Mouse (Mus musculus) liver, adult 2 months (tissue): ENCODE measurements around the gene Vtn. TPM values are rescaled to one million over a fixed set of nuclear protein-coding genes. Genes with fewer than 3 reads are reported as not detected.

ENCODE experiments used
- DNase-seq: peaks from one replicate; pipeline ENCODE4 v3.0.0-alpha.2; 2011; ENCODE audit warnings: low read depth, low spot score; ENCODE audit errors: extremely low read depth
- H3K27ac ChIP-seq: fragments of 200-500 bp; replicated peaks from 2 replicates; pipeline ENCODE4 v1.5.1; 2012; ENCODE audit warnings: low read depth, mild to moderate bottlenecking, control low read depth, inconsistent platforms, low read length; ENCODE audit not compliant: insufficient read depth
- H3K27me3 ChIP-seq: fragments of 200-500 bp; 2 replicates; pipeline ENCODE4 v1.6.1; 2012; ENCODE audit warnings: mild to moderate bottlenecking, moderate library complexity, low read length, inconsistent platforms; ENCODE audit not compliant: control insufficient read depth, insufficient read depth
- H3K36me3 ChIP-seq: fragments of 200-500 bp; 2 replicates; pipeline ENCODE4 v1.6.1; 2012; ENCODE audit warnings: low read length, inconsistent platforms; ENCODE audit not compliant: control insufficient read depth, insufficient read depth
- H3K4me1 ChIP-seq: fragments of 200-500 bp; 2 replicates; pipeline ENCODE4 v1.6.1; 2011; ENCODE audit warnings: low read length; ENCODE audit not compliant: control insufficient read depth, insufficient read depth
- H3K4me3 ChIP-seq: fragments of 200-500 bp; 2 replicates; pipeline ENCODE4 v1.5.1; 2011; ENCODE audit warnings: low read depth, mild to moderate bottlenecking, control low read depth, low read length, moderate library complexity; ENCODE audit not compliant: insufficient read depth
- H3K79me2 ChIP-seq: fragments of 200-500 bp; 2 replicates; pipeline ENCODE4 v1.6.1; 2012; ENCODE audit warnings: inconsistent platforms, mild to moderate bottlenecking, low read length, moderate library complexity; ENCODE audit not compliant: control insufficient read depth, insufficient read depth
- H3K9ac ChIP-seq: fragments of 200-500 bp; 2 replicates; pipeline ENCODE4 v1.6.1; 2012; ENCODE audit warnings: low read depth, mild to moderate bottlenecking, control low read depth, inconsistent platforms, low read length
- CTCF ChIP-seq: fragments of 200-500 bp; IDR thresholded peaks from 2 replicates; pipeline ENCODE4 v1.5.1; 2011; ENCODE audit warnings: low read depth, low read length, control low read depth
- POLR2A ChIP-seq: fragments of 200-500 bp; IDR thresholded peaks from 2 replicates; pipeline ENCODE4 v1.6.1; 2011; ENCODE audit warnings: low read length, control low read depth; ENCODE audit not compliant: insufficient read depth; ENCODE audit errors: extremely low read depth
- WGBS: fragments of 180-500 bp; shearing (Covaris S2); methylation state at CpG from one replicate; pipeline ENCODE4 v1.1.7; 2018; 5-methylcytosine and 5-hydroxymethylcytosine counted together
- polyA plus RNA-seq: library from polyadenylated mRNA; depleted of rRNA; stranded (reverse); fragments of >200 nt; gene quantifications from 2 replicates; pipeline ENCODE4 v1.2.3, GENCODE M21; 2012
- total RNA-seq: library from RNA; depleted of rRNA; stranded (reverse); fragments of >200 nt; gene quantifications from 2 replicates; pipeline ENCODE4 v1.2.3, GENCODE M21; 2014

The Vtn gene
- total and polyA plus RNA-seq, 2 experiments = 2,089 to 3,152 TPM

GRCm38 (mm10) chr11:78488168-78488567 lies 10.7 kb upstream of the Vtn start:
- Histone ChIP-seq H3K9ac (no peak overlapping the region), H3K27ac (no peak overlapping the region), H3K27me3 (peaks cover 5% of the 10 kb centered on the region; the same call in 1 of the 2 replicates), H3K4me1 (peaks cover 5% of the 10 kb centered on the region; the same call in 1 of the 2 replicates), H3K4me3 (no peak overlapping the region), H3K79me2 (no peaks in the 10 kb centered on the region), H3K36me3 (no peaks in the 10 kb centered on the region)
- TF ChIP-seq POLR2A (no peak), CTCF (peak; percentile 93)
- 4% methylated on average over 8 of the region's 8 CpGs for WGBS
- peak; percentile 43 for DNase-seq

GRCm38 (mm10) chr11:78490781-78491241 lies 8.1 kb upstream of the Vtn start:
- Histone ChIP-seq H3K9ac (no peak overlapping the region), H3K4me1 (peaks cover 5% of the 10 kb centered on the region; the same call in 1 of the 2 replicates), H3K36me3 (no peaks in the 10 kb centered on the region), H3K4me3 (peak overlapping the region; percentile 24; the same call in 1 of the 2 replicates), H3K27me3 (peaks cover 3% of the 10 kb centered on the region; the same call in 1 of the 2 replicates), H3K27ac (no peak overlapping the region), H3K79me2 (no peaks in the 10 kb centered on the region)
- 10% methylated on average over 48 of the region's 48 CpGs for WGBS
- peak; percentile 50 for DNase-seq
- TF ChIP-seq POLR2A (no peak), CTCF (peak; percentile 74)

- DNase-seq = no peak
- 12% methylated on average over 6 of the region's 6 CpGs for WGBS
- H3K36me3 ChIP-seq = no peaks in the 10 kb centered on the region
- H3K4me3 ChIP-seq = no peak overlapping the region
- peaks cover 13% of the 10 kb centered on the region; the same call in 1 of the 2 replicates for H3K79me2 ChIP-seq
- TF ChIP-seq POLR2A = no peak
- no peak for TF ChIP-seq CTCF
- no peak overlapping the region for H3K27ac ChIP-seq
- H3K9ac ChIP-seq = no peak overlapping the region
- H3K4me1 ChIP-seq = peaks cover 4% of the 10 kb centered on the region; the same call in 1 of the 2 replicates
- no peaks in the 10 kb centered on the region for H3K27me3 ChIP-seq
These were observed 3.0 kb upstream of the Vtn start for GRCm38 (mm10) chr11:78495904-78496303.

- Histone ChIP-seq H3K27ac (no peak overlapping the region), H3K27me3 (no peaks in the 10 kb centered on the region), H3K36me3 (peaks cover 5% of the 10 kb centered on the region), H3K9ac (no peak overlapping the region; the same call in 1 of the 2 replicates), H3K4me3 (peak overlapping the region; percentile 27; the same call in 1 of the 2 replicates), H3K4me1 (peaks cover 9% of the 10 kb centered on the region; the same call in 1 of the 2 replicates), H3K79me2 (peaks cover 13% of the 10 kb centered on the region; the same call in 1 of the 2 replicates)
- no peak for TF ChIP-seq POLR2A
- no peak for TF ChIP-seq CTCF
- WGBS = 9% methylated on average over 43 of the region's 44 CpGs
- DNase-seq = no peak
These were observed 1.8 kb upstream of the Vtn start for GRCm38 (mm10) chr11:78497071-78497541.

- Histone ChIP-seq H3K4me1 (peaks cover 15% of the 10 kb centered on the region), H3K27me3 (no peaks in the 10 kb centered on the region), H3K79me2 (peaks cover 13% of the 10 kb centered on the region; the same call in 1 of the 2 replicates), H3K4me3 (peak within 1 kb of the TSS; percentile 45), H3K36me3 (peaks cover 7% of the 10 kb centered on the region), H3K27ac (peak within 1 kb of the TSS; percentile 77), H3K9ac (peak within 1 kb of the TSS; percentile 62)
- 2% methylated on average over 36 of the region's 36 CpGs for WGBS
- TF ChIP-seq POLR2A = peak; percentile 35; the same call in 1 of the 2 replicates
- no peak for TF ChIP-seq CTCF
- DNase-seq = peak; percentile 89
These were observed 1.1 kb upstream of the Vtn start, which contains the start of gene Sarm1 for GRCm38 (mm10) chr11:78497544-78498522. Gene Sarm1, minus strand, starts transcription at chr11:78497754.
